Mouse (Mus musculus) cerebellum, adult 2 months (tissue): ENCODE measurements around the gene Bud13. TPM values are rescaled to one million over a fixed set of nuclear protein-coding genes. Genes with fewer than 3 reads are reported as not detected.
"Not testable (repeated sequence)": the region's sequence is repeated elsewhere in the genome, so short reads cannot be mapped to it uniquely, and the experiment has no call there.

Source experiments
- DNase-seq, 2 experiments: peaks; one replicate each; pipeline ENCODE4 v3.0.0; 2021
- H3K27ac ChIP-seq: fragments of 200-500 bp; 2 replicates; pipeline ENCODE4 v1.5.1; 2012; ENCODE audit warnings: low read length, control low read depth, inconsistent platforms; ENCODE audit not compliant: insufficient read depth
- H3K27me3 ChIP-seq: fragments of 200-500 bp; 2 replicates; pipeline ENCODE4 v1.6.1; 2012; ENCODE audit warnings: inconsistent platforms, mild to moderate bottlenecking, low read length, moderate library complexity; ENCODE audit not compliant: control insufficient read depth, insufficient read depth
- H3K4me1 ChIP-seq: fragments of 200-500 bp; 2 replicates; pipeline ENCODE4 v1.6.1; 2011; ENCODE audit warnings: low read length; ENCODE audit not compliant: control insufficient read depth, insufficient read depth
- H3K4me3 ChIP-seq: fragments of 200-500 bp; replicated peaks from 2 replicates; pipeline ENCODE3; 2011; ENCODE audit warnings: mild to moderate bottlenecking, low read depth, low read length, control low read depth; ENCODE audit not compliant: insufficient read depth
- CTCF ChIP-seq: fragments of 200-500 bp; IDR thresholded peaks from 2 replicates; pipeline ENCODE4 v1.5.1; 2011; ENCODE audit warnings: low read depth, mild to moderate bottlenecking, control low read depth, low read length, moderate library complexity, borderline replicate concordance; ENCODE audit not compliant: insufficient read depth
- POLR2A ChIP-seq: fragments of 200-500 bp; IDR thresholded peaks from 2 replicates; pipeline ENCODE4 v1.6.1; 2011; ENCODE audit warnings: low read length, control low read depth, borderline replicate concordance; ENCODE audit not compliant: insufficient read depth
- WGBS: fragments of 180-500 bp; shearing (Covaris S2); methylation state at CpG from one replicate; pipeline ENCODE4 v1.1.7; 2018; 5-methylcytosine and 5-hydroxymethylcytosine counted together
- polyA plus RNA-seq: library from polyadenylated mRNA; depleted of rRNA; stranded (reverse); fragments of >200 nt; gene quantifications from 2 replicates; pipeline ENCODE4 v1.2.3, GENCODE M21; 2012

The Bud13 gene
- polyA plus RNA-seq, 1 experiment = 11.9 TPM

DNA sequence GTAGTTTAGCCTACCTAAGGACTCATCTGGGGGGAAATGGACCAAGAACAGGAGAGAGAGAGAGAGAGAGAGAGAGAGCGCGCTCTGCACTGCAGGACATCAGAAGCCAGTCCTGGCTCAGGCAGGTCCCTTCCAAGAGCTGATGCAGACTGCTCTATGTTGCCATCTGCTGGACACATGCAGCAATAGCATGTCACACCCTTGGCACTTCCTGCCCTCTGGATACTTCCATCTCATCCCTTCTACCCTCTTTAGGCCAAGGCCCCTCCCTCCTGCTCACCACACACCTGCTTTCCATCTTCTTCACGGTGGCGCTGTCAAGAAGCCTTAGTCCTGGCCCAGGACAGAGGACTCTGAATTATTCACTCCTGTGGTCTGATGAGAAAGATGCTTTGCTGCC, 31.7 kb downstream of the Bud13 start:
- no peak overlapping the region for H3K27ac ChIP-seq
- peak; percentile 79 to 85 for DNase-seq

DNA sequence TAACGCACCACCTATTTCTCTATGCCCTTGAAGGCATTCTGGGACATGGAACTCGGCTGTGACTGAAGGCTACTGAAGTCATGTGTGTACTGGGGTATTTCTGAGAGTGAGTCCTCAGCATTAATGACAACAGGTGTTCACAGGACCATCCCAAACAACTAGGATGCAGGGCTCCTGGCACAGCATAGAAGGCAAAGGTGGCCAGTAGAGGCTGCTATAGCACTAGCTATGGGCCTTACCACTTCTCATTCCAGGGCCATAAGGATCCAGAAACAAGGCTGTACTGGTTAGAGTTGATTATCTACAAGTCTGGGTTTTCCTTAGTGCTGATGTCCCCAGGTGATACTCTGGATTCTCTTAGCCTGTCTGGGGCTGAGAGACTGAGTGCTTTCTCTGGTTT, 32.1 kb downstream of the Bud13 start:
- Histone ChIP-seq H3K27ac (no peak overlapping the region), H3K4me1 (peaks cover 3% of the 10 kb centered on the region; the same call in 1 of the 2 replicates), H3K4me3 (no peak overlapping the region), H3K27me3 (no peaks in the 10 kb centered on the region)
- DNase-seq = no peak
- TF ChIP-seq POLR2A (no peak), CTCF (no peak)
- WGBS = 47% methylated on average over 2 of the region's 2 CpGs

More for the DNA sequence above, 31.7 kb downstream of the Bud13 start:
- no peaks in the 10 kb centered on the region for H3K27me3 ChIP-seq
- 5% methylated on average over 4 of the region's 4 CpGs for WGBS
- H3K4me1 ChIP-seq = peaks cover 3% of the 10 kb centered on the region; the same call in 1 of the 2 replicates
- no peak overlapping the region for H3K4me3 ChIP-seq
- TF ChIP-seq POLR2A (no peak), CTCF (peak; percentile 99)

DNA sequence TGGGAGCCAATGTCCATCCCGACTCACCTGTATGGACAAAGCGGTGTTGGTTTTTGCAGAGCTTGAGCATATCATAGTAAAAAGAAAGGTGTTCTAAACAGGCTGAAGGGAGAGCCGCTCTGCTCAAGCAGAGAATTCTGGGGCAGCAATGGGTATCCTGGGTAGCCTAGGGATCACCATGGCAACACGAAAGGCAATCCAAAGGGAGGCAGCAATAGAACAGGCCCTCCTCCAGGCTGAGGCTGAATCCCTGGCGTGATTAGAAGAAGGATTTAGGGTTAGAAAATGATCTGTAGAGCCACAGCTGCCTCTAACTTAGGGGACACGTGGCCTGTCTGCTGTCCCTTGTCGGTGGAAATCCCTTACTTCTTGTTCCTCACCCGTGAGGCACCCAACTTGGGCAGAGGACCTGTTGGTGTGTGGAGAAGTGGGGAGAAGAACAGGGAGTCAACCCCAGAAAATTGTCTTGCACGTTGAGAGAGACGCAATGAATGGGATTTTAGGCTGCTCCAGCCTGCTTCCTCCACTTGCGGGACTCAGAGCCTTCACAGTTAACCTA, 33.1 kb downstream of the Bud13 start:
- no peak for DNase-seq
- Histone ChIP-seq H3K27me3 (no peaks in the 10 kb centered on the region), H3K4me3 (no peak overlapping the region), H3K27ac (no peak overlapping the region), H3K4me1 (peaks cover 3% of the 10 kb centered on the region; the same call in 1 of the 2 replicates)
- TF ChIP-seq POLR2A (no peak), CTCF (no peak)
- WGBS = 67% methylated on average over 11 of the region's 11 CpGs

DNA sequence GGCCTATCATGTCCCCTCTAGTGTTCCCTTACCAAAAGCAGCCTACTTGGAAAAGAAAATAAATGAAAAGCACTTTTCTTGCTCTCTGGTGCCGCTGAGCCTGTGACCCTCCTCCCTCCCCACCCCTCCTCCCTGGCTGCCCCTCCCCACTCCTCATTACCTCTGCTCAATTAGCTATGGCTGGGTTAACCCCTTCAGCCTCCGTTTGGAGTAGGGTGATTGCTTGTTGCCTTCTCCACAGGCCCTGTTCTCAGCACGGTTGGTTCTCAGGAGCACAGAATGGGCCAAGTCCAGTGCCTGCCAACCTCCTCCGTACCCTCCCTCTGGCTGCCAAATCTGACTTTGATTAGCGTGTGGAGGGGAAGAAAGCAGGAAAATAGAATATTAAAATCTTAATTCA, 33.6 kb downstream of the Bud13 start:
- DNase-seq = no peak
- peaks cover 3% of the 10 kb centered on the region; the same call in 1 of the 2 replicates for H3K4me1 ChIP-seq
- H3K27ac ChIP-seq = no peak overlapping the region
- TF ChIP-seq POLR2A (no peak), CTCF (no peak)
- 21% methylated on average over 5 of the region's 5 CpGs for WGBS
- no peak overlapping the region for H3K4me3 ChIP-seq
- H3K27me3 ChIP-seq = no peaks in the 10 kb centered on the region

DNA sequence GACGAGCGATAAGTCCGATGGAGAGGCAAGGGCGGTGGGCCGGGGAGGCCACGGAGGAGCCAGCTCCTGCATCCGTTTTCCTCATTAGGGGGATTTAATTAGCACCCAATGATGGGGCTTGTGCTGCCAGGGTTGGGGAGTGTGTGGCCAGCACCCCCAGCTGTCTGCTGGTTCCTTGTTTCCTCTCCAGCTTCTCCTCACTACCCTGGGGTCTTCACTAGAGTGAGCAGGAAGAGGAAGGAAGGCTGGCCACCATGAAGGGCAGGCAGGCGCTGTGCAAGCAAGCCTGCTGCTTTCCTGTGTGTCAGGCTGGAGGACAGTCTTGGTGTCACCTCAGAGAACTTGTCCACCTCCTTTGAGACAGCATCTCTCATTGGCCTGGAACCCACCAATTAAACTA, 34.1 kb downstream of the Bud13 start:
- no peak for DNase-seq
- Histone ChIP-seq H3K27me3 (no peaks in the 10 kb centered on the region), H3K4me1 (peaks cover 3% of the 10 kb centered on the region; the same call in 1 of the 2 replicates), H3K27ac (no peak overlapping the region), H3K4me3 (no peak overlapping the region)
- TF ChIP-seq CTCF (no peak), POLR2A (no peak)
- WGBS = 51% methylated on average over 8 of the region's 8 CpGs

GRCm38 (mm10) chr9:46317957-46318356, 35.1 kb downstream of the Bud13 start:
- 93% methylated on average over 3 of the region's 3 CpGs for WGBS
- Histone ChIP-seq H3K27ac (no peak overlapping the region), H3K4me1 (peaks cover 3% of the 10 kb centered on the region; the same call in 1 of the 2 replicates), H3K4me3 (no peak overlapping the region), H3K27me3 (no peaks in the 10 kb centered on the region)
- DNase-seq = no peak
- TF ChIP-seq POLR2A (no peak), CTCF (no peak)

GRCm38 (mm10) chr9:46319886-46320285, 37.1 kb downstream of the Bud13 start, which contains the start of gene 4931429L15Rik:
TSS of gene 4931429L15Rik (minus strand) at chr9:46319986.
- not testable (repeated sequence) for H3K4me1 ChIP-seq, H3K27me3 ChIP-seq, H3K27ac ChIP-seq, DNase-seq, H3K4me3 ChIP-seq
- WGBS = 87% methylated on average over 6 of the region's 6 CpGs

- TF ChIP-seq POLR2A = no peak
- no peak for TF ChIP-seq CTCF
These were observed 37.7 kb downstream of the Bud13 start for GRCm38 (mm10) chr9:46320461-46320860.

More at GRCm38 (mm10) chr9:46320461-46320860, 37.7 kb downstream of the Bud13 start:
- WGBS = 98% methylated on average over 2 of the region's 2 CpGs
- H3K27ac ChIP-seq = no peak overlapping the region
- H3K4me3 ChIP-seq = no peak overlapping the region
- H3K4me1 ChIP-seq = peaks cover 3% of the 10 kb centered on the region; the same call in 1 of the 2 replicates
- peak in 1 of 2 experiments; percentile 2 for DNase-seq
- H3K27me3 ChIP-seq = no peaks in the 10 kb centered on the region
